Mouse (Mus musculus): ENCODE measurements around the gene Cpe. TPM values are rescaled to one million over a fixed set of nuclear protein-coding genes. Genes with fewer than 3 reads are reported as not detected.

The Cpe gene
- 32.6 and 33.5 TPM in 2 replicates for polyA plus RNA-seq (2015; fragmentation: Nextera tagmentation; extraction: Ambion mirVana)

DNA sequence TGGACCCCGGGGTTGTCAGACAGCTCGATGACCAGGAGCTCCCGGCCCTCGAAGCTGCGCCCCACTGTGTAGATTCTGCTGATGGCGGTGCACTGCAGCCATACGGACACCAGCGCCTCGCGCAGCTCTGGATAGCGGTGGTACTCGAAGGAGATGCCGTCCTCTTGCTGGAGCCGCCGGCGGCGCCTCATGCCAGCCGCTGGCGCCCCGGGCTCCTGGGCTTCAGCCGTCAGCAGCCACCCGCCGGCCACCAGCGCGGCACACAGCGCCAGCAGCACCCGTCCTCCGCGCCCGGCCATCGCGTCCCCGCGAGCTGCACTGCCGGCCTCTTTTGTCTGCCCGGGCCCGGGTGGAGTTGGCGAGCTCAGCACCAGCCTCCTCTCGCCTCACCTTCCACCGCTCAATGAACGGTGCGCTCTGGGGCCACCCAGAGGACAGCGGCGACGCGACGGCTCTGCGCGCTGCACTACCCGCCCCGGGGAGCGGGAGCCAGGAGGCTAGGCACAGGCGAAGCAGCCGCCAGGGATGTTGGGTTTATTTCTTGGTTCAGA lies at the start of gene Cpe:
Gene Cpe, minus strand, starts transcription at position 404 of the 551 bp plus-strand sequence.

DNA sequence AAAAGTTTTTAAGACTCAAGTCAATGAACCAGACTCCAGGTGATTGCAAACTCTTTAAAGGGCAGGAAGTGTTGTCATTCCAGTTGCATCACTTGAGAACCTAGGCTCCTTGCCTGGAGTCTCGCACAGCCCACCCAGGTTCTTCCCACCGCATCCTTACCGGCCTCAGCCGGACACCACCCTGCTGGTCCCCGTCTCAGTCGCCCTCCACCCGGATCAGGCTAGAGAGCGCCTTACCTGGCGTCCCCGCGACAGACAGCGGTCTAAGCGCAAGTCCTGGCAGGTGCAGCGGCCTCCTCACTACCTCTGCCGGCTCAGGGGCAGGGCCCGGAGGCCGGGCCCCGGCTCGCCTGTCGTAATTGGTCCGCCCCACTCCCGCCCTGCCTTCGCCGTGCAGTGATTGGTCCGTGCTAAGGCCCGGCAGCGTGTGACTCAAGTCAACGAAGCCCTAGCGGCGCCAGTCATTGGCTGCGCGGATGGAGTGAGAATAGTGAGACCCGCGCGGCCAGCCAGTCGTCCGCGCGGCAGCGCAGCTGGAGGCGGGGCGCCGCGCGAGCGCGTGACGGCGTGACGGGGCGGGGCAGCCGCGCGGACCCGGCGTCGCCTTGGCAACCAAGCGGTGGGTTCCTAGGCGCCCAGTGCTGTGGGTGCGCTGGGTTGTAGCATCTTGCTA lies 40.6 kb upstream of the Cpe start, which contains the start of gene Msmo1:
Gene Msmo1, minus strand, starts transcription at position 522 of the 673 bp plus-strand sequence.

Other genes starting within 250 kb of the Cpe start
- gene Msmo1, start 40.7 kb upstream of the Cpe start, polyA plus RNA-seq (2015; fragmentation: Nextera tagmentation; extraction: Ambion mirVana): 18.1 and 18.3 TPM in 2 replicates
- gene Klhl2, start 157.0 kb upstream of the Cpe start, polyA plus RNA-seq (2015; fragmentation: Nextera tagmentation; extraction: Ambion mirVana): 5.8 and 6.5 TPM in 2 replicates